Mouse (Mus musculus): ENCODE data around the gene Ogdh. TPM values are rescaled to one million over a fixed set of nuclear protein-coding genes. Genes with fewer than 3 reads are reported as not detected.

The Ogdh gene
- total RNA-seq, 1 experiment from 2014 or later, result 550 TPM

Small RNA genes within 50 kb of the gene (microRNA-seq; reads per million reads assigned to microRNA genes)
- gene Mir7651, result 0 to 0.36 reads per million in 2 experiments

Other genes with a start within 250 kb of the Ogdh start
- gene Camk2b, start 225.3 kb upstream of the Ogdh start, total RNA-seq (2021), result 10.0 and 13.6 TPM in 2 replicates
- gene A730071L15Rik, start 91.6 kb upstream of the Ogdh start, total RNA-seq (2021), result 0.39 TPM in 1 of 2 replicates, not detected in the other
- gene Nudcd3, start 91.2 kb upstream of the Ogdh start, total RNA-seq (2021), result 59.0 and 63.1 TPM in 2 replicates
- not detected in 2 replicates for gene Npc1l1, start 61.5 kb upstream of the Ogdh start, total RNA-seq (2021)
- 52.5 and 57.3 TPM in 2 replicates for gene Ddx56, start 23.9 kb upstream of the Ogdh start, total RNA-seq (2021)
- gene Tmed4, start 16.8 kb upstream of the Ogdh start, total RNA-seq (2021), result 93.1 and 105 TPM in 2 replicates
- 61.5 and 63.4 TPM in 2 replicates for gene Zmiz2, start 97.4 kb downstream of the Ogdh start, total RNA-seq (2021)
- gene Ppia, start 123.8 kb downstream of the Ogdh start, total RNA-seq (2021), result 1,910 and 1,993 TPM in 2 replicates
- gene H2afv, start 152.8 kb downstream of the Ogdh start, total RNA-seq (2021), result 75.0 and 84.5 TPM in 2 replicates
- 72.5 and 73.5 TPM in 2 replicates for gene Purb, start 184.3 kb downstream of the Ogdh start, total RNA-seq (2021)
- 0.48 and 1.3 TPM in 2 replicates for gene Myo1g, start 229.3 kb downstream of the Ogdh start, total RNA-seq (2021)